Mouse (Mus musculus) heart, postnatal 0 days (tissue): ENCODE results near the gene Pkp3.

Experiments
- CTCF ChIP-seq: IDR thresholded peaks from 2 replicates; pipeline ENCODE4 v1.5.1; 2016; ENCODE audit warnings: antibody characterized with exemption, control low read depth, low read depth
- EP300 ChIP-seq: IDR thresholded peaks from 2 replicates; pipeline ENCODE4 v1.6.1; 2016; ENCODE audit warnings: antibody characterized with exemption, low read depth

DNA sequence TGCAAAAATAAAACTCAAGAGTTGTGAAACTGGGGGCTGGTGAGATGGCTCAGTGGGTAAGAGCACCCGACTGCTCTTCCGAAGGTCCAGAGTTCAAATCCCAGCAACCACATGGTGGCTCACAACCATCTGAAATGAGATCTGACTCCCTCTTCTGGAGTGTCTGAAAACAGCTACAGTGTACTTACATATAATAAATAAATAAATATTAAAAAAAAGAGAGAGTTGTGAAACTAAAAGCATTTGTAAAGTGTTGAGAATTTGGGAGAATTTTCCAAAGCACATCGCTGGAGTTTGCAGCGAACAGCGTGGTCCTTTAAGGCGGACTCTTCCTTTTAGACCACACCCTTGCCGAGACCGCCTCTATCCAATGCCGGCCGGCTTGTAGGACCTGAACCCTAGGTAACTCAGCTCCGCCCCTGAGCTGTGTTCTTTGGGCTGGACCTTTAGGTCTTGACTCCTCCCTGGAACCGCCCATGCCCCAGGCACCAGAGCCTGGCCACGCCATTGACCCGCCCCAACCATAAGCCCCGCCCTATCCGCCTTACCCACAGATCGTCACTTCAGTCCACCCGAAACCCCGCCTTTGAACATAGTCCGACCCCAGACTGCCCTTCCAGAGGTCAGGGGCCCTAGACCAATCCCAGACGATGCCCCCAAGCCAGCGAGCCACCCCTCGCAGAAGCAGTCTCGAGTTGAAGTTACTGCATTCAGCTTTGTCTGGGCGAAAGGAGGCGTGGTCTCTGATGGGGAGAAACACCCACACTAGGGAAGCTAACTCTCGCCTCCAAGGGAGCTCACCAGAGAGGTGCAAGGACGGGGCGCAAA is 44.9 kb downstream of the Pkp3 start:
- TF ChIP-seq EP300 = no peak
- TF ChIP-seq CTCF = no peak
